Mouse (Mus musculus): ENCODE results near the gene Olfr679. TPM values are rescaled to one million over a fixed set of nuclear protein-coding genes. Genes with fewer than 3 reads are reported as not detected.

The Olfr679 gene
- not detected in 4 replicates for total RNA-seq (2023; ENCODE audit: inconsistent age)

GRCm38 (mm10) chr7:105080905-105081304, at the start of gene Olfr679:
Gene Olfr679, plus strand, starts transcription at chr7:105081205.

GRCm38 (mm10) chr7:105032398-105032797, 48.6 kb upstream of the Olfr679 start, which contains the start of gene Olfr676:
Gene Olfr676, plus strand, starts transcription at chr7:105032698.

GRCm38 (mm10) chr7:105064175-105064574, 16.8 kb upstream of the Olfr679 start, which contains the start of gene Olfr678:
Gene Olfr678, plus strand, starts transcription at chr7:105064475.

GRCm38 (mm10) chr7:105092717-105093116, 11.7 kb downstream of the Olfr679 start, which contains the start of gene Olfr680-ps1:
Gene Olfr680-ps1, minus strand, starts transcription at chr7:105092817.

GRCm38 (mm10) chr7:105116536-105116935, 35.5 kb downstream of the Olfr679 start, which contains the start of gene Olfr681:
Gene Olfr681, plus strand, starts transcription at chr7:105116836.

Other genes starting within 250 kb of the Olfr679 start
- gene Usp17lb, start 238.6 kb upstream of the Olfr679 start, total RNA-seq (2023; ENCODE audit: inconsistent age), result not detected in 4 replicates
- not detected in 4 replicates for gene Usp17la, start 224.2 kb upstream of the Olfr679 start, total RNA-seq (2023; ENCODE audit: inconsistent age)
- gene Olfr665, start 203.2 kb upstream of the Olfr679 start, total RNA-seq (2023; ENCODE audit: inconsistent age), result not detected in 4 replicates
- gene Olfr666, start 185.3 kb upstream of the Olfr679 start, total RNA-seq (2023; ENCODE audit: inconsistent age), result not detected in 4 replicates
- not detected in 4 replicates for gene Olfr667, start 159.7 kb upstream of the Olfr679 start, total RNA-seq (2023; ENCODE audit: inconsistent age)
- not detected in 4 replicates for gene Olfr668, start 153.1 kb upstream of the Olfr679 start, total RNA-seq (2023; ENCODE audit: inconsistent age)
- not detected in 4 replicates for gene Olfr669, start 147.0 kb upstream of the Olfr679 start, total RNA-seq (2023; ENCODE audit: inconsistent age)
- not detected in 4 replicates for gene Olfr670, start 118.6 kb upstream of the Olfr679 start, total RNA-seq (2023; ENCODE audit: inconsistent age)
- gene Olfr671, start 102.1 kb upstream of the Olfr679 start, total RNA-seq (2023; ENCODE audit: inconsistent age), result not detected in 4 replicates
- gene Olfr672, start 79.2 kb upstream of the Olfr679 start, total RNA-seq (2023; ENCODE audit: inconsistent age), result not detected in 4 replicates
- gene Olfr675, start 52.7 kb upstream of the Olfr679 start, total RNA-seq (2023; ENCODE audit: inconsistent age), result not detected in 4 replicates
- not detected in 4 replicates for gene Olfr676, start 48.5 kb upstream of the Olfr679 start, total RNA-seq (2023; ENCODE audit: inconsistent age)
- gene Olfr677, start 29.8 kb upstream of the Olfr679 start, total RNA-seq (2023; ENCODE audit: inconsistent age), result not detected in 4 replicates
- not detected in 4 replicates for gene Olfr678, start 16.7 kb upstream of the Olfr679 start, total RNA-seq (2023; ENCODE audit: inconsistent age)
- not detected in 4 replicates for gene Olfr680-ps1, start 11.6 kb downstream of the Olfr679 start, total RNA-seq (2023; ENCODE audit: inconsistent age)
- gene Olfr681, start 35.6 kb downstream of the Olfr679 start, total RNA-seq (2023; ENCODE audit: inconsistent age), result not detected in 4 replicates
- not detected in 4 replicates for gene Olfr683, start 65.8 kb downstream of the Olfr679 start, total RNA-seq (2023; ENCODE audit: inconsistent age)
- gene Olfr684, start 82.4 kb downstream of the Olfr679 start, total RNA-seq (2023; ENCODE audit: inconsistent age), result not detected in 4 replicates
- gene Olfr685, start 104.8 kb downstream of the Olfr679 start, total RNA-seq (2023; ENCODE audit: inconsistent age), result not detected in 4 replicates
- gene Olfr686, start 126.3 kb downstream of the Olfr679 start, total RNA-seq (2023; ENCODE audit: inconsistent age), result not detected in 4 replicates
- gene Olfr688, start 206.9 kb downstream of the Olfr679 start, total RNA-seq (2023; ENCODE audit: inconsistent age), result not detected in 4 replicates
- not detected in 4 replicates for gene Olfr689, start 230.0 kb downstream of the Olfr679 start, total RNA-seq (2023; ENCODE audit: inconsistent age)

Data from B cell, adult (primary cell).